26 mouse cellular contexts compared by ENCODE assay signal in genomic region chr3:146353961-146354360, GRCm38 (mm10).
"Had no signal": no experiment of that assay in that cellular context is flagged by ENCODE, and none has a peak within 500 bp of the region (broad histone marks: within the 10 kb centered on the region; RNA-seq: fewer than 3 reads in every experiment).

No protein-coding gene starts in this region.

- H3K36me3 ChIP-seq: heart, embryonic 13.5 days; heart, embryonic 15.5 days; hindbrain, embryonic 13.5 days; hindbrain, embryonic 15.5 days; kidney, embryonic 15.5 days; limb, embryonic 13.5 days; limb, embryonic 15.5 days; liver, embryonic 12.5 days had no signal

- DNase-seq: gastrocnemius, postnatal 14 days; gastrocnemius, postnatal 36 days; heart, adult 18-20 months; heart, postnatal 14 days; heart, postnatal 36 days; kidney, adult 11 months; kidney, adult 2 months; kidney, adult 9 months; kidney, postnatal 14 days; kidney, postnatal 36 days; layer of hippocampus, adult 9-11 months; layer of hippocampus, postnatal 36 days; left cerebral cortex, postnatal 4 days had no signal

- H3K27me3 ChIP-seq: heart, embryonic 13.5 days; heart, embryonic 15.5 days; hindbrain, embryonic 15.5 days; kidney, embryonic 15.5 days; limb, embryonic 15.5 days had no signal

- ATAC-seq: hindbrain, postnatal 0 days; intestine, embryonic 16.5 days; liver, embryonic 12.5 days had no signal

- H3K9me3 ChIP-seq: heart, embryonic 13.5 days; heart, embryonic 15.5 days; hindbrain, embryonic 13.5 days; hindbrain, embryonic 15.5 days; kidney, embryonic 15.5 days; limb, embryonic 13.5 days; limb, embryonic 15.5 days; liver, embryonic 12.5 days had no signal

- H3K4me2 ChIP-seq: heart, embryonic 11.5 days; heart, embryonic 13.5 days; heart, embryonic 15.5 days; hindbrain, embryonic 13.5 days; hindbrain, embryonic 15.5 days; kidney, embryonic 15.5 days; limb, embryonic 13.5 days; limb, embryonic 15.5 days; liver, embryonic 12.5 days had no signal

- H3K4me3 ChIP-seq: heart, embryonic 13.5 days; heart, embryonic 15.5 days; hindbrain, embryonic 13.5 days; hindbrain, embryonic 15.5 days; kidney, embryonic 15.5 days; limb, embryonic 13.5 days; limb, embryonic 15.5 days; liver, embryonic 12.5 days had no signal

- H3K4me1 ChIP-seq: heart, embryonic 13.5 days; heart, embryonic 15.5 days; hindbrain, embryonic 13.5 days; hindbrain, embryonic 15.5 days; kidney, embryonic 15.5 days; limb, embryonic 13.5 days; limb, embryonic 15.5 days had no signal

- H3K27ac ChIP-seq: heart, embryonic 13.5 days; heart, embryonic 15.5 days; hindbrain, embryonic 13.5 days; hindbrain, embryonic 15.5 days; hindbrain, postnatal 0 days; kidney, embryonic 15.5 days; kidney, postnatal 0 days; limb, embryonic 13.5 days; limb, embryonic 15.5 days; liver, embryonic 12.5 days; liver, embryonic 14.5 days had no signal

- H3K9ac ChIP-seq: heart, embryonic 13.5 days; heart, embryonic 15.5 days; hindbrain, embryonic 13.5 days; hindbrain, embryonic 15.5 days; kidney, embryonic 15.5 days; limb, embryonic 13.5 days; limb, embryonic 15.5 days; liver, embryonic 12.5 days; liver, embryonic 14.5 days had no signal
